Mouse (Mus musculus) heart, embryonic 11.5 days (tissue): ENCODE data around the gene Pld2. TPM values are rescaled to one million over a fixed set of nuclear protein-coding genes. Genes with fewer than 3 reads are reported as not detected.
"Not testable (repeated sequence)": the region's sequence is repeated elsewhere in the genome, so short reads cannot be mapped to it uniquely, and the experiment has no call there.

Source experiments
- ATAC-seq: fragments of 200-750 bp; cut with Nextera tagmentation; replicated peaks from 2 replicates; pipeline ENCODE4 v1.8.0; 2017; ENCODE audit warnings: moderate library complexity; ENCODE audit not compliant: insufficient number of reproducible peaks, low FRiP score, low TSS enrichment
- H3K27ac ChIP-seq: fragments of 300-500 bp; sonication (generic); 2 replicates; pipeline ENCODE4 v1.5.1; 2014; ENCODE audit warnings: mild to moderate bottlenecking, low read depth, low read length
- H3K27me3 ChIP-seq: fragments of 300-500 bp; sonication (generic); 2 replicates; pipeline ENCODE4 v1.6.1; 2014; ENCODE audit warnings: mild to moderate bottlenecking, low read length, mixed read lengths; ENCODE audit not compliant: control insufficient read depth, insufficient read depth
- H3K36me3 ChIP-seq: fragments of 300-500 bp; sonication (generic); 2 replicates; pipeline ENCODE4 v1.6.1; 2014; ENCODE audit warnings: mild to moderate bottlenecking, low read length, moderate library complexity, mixed read lengths; ENCODE audit not compliant: control insufficient read depth, insufficient read depth
- H3K4me1 ChIP-seq: fragments of 300-500 bp; sonication (generic); 2 replicates; pipeline ENCODE4 v1.6.1; 2014; ENCODE audit warnings: low read length; ENCODE audit not compliant: control insufficient read depth, insufficient read depth
- H3K4me2 ChIP-seq: fragments of 300-500 bp; sonication (generic); 2 replicates; pipeline ENCODE4 v1.6.1; 2014; ENCODE audit warnings: mild to moderate bottlenecking, moderate library complexity
- H3K4me3 ChIP-seq: fragments of 300-500 bp; sonication (generic); 2 replicates; pipeline ENCODE4 v1.5.1; 2014; ENCODE audit warnings: low read depth, low read length
- H3K9ac ChIP-seq: fragments of 300-500 bp; sonication (generic); 2 replicates; pipeline ENCODE4 v1.6.1; 2014; ENCODE audit warnings: mild to moderate bottlenecking, low read depth, low read length, moderate library complexity
- H3K9me3 ChIP-seq: fragments of 300-500 bp; sonication (generic); replicated peaks from 2 replicates; pipeline ENCODE4 v1.6.1; 2016; ENCODE audit warnings: low read length; ENCODE audit not compliant: control insufficient read depth
- WGBS: fragments of 180-500 bp; shearing (Covaris S2); extraction: QIAGEN DNeasy Blood & Tissue Kit; methylation state at CpG from one replicate; pipeline ENCODE4 v1.1.7; 2014; ENCODE audit not compliant: insufficient replicate concordance; 5-methylcytosine and 5-hydroxymethylcytosine counted together
- polyA plus RNA-seq: library from polyadenylated mRNA; unstranded; fragments of >200 nt; fragmentation: Nextera tagmentation; extraction: Ambion mirVana; gene quantifications from 2 replicates; pipeline ENCODE4 v1.2.1, GENCODE M21; 2014

The Pld2 gene
- polyA plus RNA-seq, 1 experiment from 2014 or later, result 7.4 TPM

DNA sequence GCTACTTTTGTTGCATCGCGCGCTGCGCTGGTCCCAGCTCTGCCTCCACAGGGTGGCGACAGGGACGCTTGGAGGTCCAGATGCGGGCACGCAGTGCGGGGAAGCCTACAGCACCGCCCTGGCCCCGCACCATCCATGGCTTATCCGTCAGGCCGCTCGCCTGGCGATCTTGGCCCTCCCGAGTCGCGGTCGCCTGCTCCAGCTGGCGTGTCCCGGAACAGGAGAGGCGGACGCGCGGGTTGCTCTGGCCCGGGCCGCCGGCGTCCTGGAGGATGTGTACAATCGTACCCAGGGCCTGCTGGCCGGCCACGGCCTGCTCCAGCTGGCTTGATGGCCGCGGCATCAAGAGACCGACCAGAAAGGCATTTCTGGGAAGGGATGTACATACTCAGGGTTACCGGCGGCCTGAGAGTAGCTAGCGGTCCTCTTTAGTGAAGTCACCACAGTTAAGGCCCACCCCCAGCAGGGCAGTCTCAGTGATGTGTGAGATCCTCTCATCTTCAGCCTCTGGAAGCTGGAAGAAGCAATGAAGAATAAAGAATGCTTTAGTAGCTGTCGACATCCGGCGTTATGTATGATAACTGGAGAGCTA, 19.6 kb upstream of the Pld2 start:
- Histone ChIP-seq H3K4me1 (peaks cover 12% of the 10 kb centered on the region), H3K27ac (peak overlapping the region; percentile 68), H3K4me3 (peak overlapping the region; percentile 41), H3K27me3 (0 out of 2 replicates have a peak, but pooled peaks cover 2% of the 10 kb centered on the region), H3K9me3 (no peaks in the 10 kb centered on the region), H3K4me2 (peak overlapping the region; percentile 76), H3K9ac (peak overlapping the region; percentile 80), H3K36me3 (no peaks in the 10 kb centered on the region)
- ATAC-seq, result peak; percentile 47; the same call in 1 of the 2 replicates
- 5% methylated on average over 41 of the region's 41 CpGs for WGBS

DNA sequence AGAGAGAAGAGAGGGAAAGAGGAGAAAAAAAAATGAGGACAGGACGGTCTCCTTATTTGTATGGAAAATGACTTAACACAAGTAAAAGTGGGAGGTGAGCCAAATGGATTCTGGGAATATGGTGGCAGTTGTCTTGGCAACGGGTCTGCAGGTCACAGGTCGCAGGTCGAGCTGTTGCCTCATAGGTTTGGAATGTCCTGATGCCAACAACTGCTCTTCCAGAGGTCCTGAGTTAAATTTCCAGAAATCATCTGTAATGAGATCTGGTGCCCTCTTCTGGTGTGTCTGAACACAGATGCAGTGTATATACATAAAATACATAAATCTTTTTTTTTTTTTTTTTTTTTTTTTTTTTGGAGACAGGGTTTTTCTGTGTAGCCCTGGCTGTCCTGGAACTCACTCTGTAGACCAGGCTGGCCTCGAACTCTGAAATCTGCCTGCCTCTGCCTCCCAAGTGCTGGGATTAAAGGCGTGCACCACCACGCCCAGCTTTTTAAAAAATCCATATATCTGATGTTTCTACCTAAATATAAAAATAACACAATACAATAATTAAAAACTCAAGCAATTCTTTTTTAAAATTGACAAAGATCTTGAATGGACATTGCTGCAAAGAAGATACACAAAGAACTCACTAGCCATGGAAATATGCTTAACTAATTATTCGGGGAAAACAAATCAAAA, 16.4 kb upstream of the Pld2 start:
- H3K4me2 ChIP-seq, H3K9ac ChIP-seq, ATAC-seq, H3K9me3 ChIP-seq, H3K27ac ChIP-seq, H3K27me3 ChIP-seq, H3K4me3 ChIP-seq: not testable (repeated sequence)
- WGBS, result 83% methylated on average over 8 of the region's 8 CpGs
- peaks cover 15% of the 10 kb centered on the region for H3K36me3 ChIP-seq
- peaks cover 17% of the 10 kb centered on the region for H3K4me1 ChIP-seq

DNA sequence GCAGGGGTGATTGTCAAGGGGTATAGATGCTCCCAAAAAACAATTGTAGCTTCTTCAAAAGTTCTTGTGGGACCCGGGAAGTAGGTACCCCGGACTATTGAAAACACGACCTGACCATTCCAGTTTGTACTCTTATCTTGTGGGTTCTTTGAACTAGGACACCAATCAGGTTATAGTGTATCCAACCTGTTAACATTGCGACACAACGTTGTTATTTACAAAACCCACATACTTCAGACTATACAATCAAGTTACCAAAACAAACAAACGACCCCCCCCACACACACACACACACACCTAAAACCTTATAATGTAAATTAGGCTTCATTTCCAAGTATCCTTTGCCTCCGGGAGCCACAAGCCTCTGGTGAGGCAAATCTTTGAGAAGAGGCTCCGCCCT, 15.1 kb upstream of the Pld2 start:
- H3K4me3 ChIP-seq, result peak overlapping the region; percentile 77
- peaks cover 14% of the 10 kb centered on the region for H3K4me1 ChIP-seq
- H3K27me3 ChIP-seq, result no peaks in the 10 kb centered on the region
- H3K9me3 ChIP-seq, result no peaks in the 10 kb centered on the region
- H3K4me2 ChIP-seq, result peak overlapping the region; percentile 58
- WGBS, result 7% methylated on average over 8 of the region's 8 CpGs
- no peak for ATAC-seq
- no peak overlapping the region for H3K27ac ChIP-seq
- peaks cover 15% of the 10 kb centered on the region for H3K36me3 ChIP-seq
- H3K9ac ChIP-seq, result peak overlapping the region; percentile 61; the same call in 1 of the 2 replicates

DNA sequence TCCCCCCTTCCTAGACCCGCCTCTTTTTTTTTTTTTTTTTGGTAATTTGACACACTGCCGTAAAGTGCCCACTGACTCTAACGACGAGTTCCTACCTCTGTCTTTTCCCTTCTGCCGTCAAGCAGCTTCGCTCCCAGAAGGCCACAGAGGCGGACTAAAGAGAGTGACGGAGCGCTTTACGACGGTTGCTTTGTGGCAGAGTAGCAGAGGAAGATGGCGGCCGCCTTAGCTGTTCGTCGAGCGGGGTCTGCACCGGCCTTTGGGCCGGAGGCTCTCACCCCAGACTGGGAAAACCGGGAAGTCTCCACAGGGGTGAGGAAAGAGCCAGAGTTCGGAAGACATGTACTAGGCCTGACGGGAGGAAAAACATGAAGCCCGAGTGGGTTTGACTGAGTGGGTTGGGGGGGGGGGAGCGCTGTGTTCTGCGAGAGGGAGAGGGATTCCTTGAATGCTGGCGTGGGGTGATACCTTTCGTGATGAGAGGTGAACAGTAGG, 14.6 kb upstream of the Pld2 start, which contains the start of gene Psmb6:
Psmb6 (plus strand) TSS at position 184 of the 495 bp plus-strand sequence.
- peak within 1 kb of the TSS; percentile 77 for H3K4me3 ChIP-seq
- H3K4me1 ChIP-seq, result peaks cover 10% of the 10 kb centered on the region
- no peaks in the 10 kb centered on the region for H3K9me3 ChIP-seq
- 1% methylated on average over 25 of the region's 26 CpGs for whole genome bisulfite sequencing
- peaks cover 15% of the 10 kb centered on the region for H3K36me3 ChIP-seq
- ATAC-seq, result peak; percentile 78
- H3K27me3 ChIP-seq, result no peaks in the 10 kb centered on the region
- H3K27ac ChIP-seq, result 0 out of 2 replicates have a peak within 1 kb of the TSS, but pooled peaks have one; percentile 54
- H3K4me2 ChIP-seq, result peak within 1 kb of the TSS; percentile 62
- peak within 1 kb of the TSS; percentile 86 for H3K9ac ChIP-seq

DNA sequence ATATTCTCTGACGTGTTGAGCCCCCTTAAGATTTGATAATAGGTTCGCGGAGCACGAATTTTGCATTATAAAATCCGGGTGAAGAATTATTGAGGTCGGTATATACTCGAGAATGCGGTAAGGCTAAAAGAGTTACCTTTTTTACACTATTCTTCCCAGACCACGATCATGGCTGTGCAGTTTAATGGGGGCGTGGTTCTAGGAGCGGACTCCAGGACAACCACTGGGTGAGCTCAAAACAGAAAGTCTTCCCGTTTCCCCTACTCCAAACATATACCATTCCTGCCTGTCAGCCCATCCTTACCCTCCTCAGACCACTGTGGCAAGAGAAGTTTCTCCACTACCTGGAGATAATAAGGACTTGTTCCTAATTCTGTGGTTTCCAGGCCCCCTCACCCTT, 14.1 kb upstream of the Pld2 start:
- Histone ChIP-seq H3K36me3 (peaks cover 15% of the 10 kb centered on the region), H3K4me1 (peaks cover 6% of the 10 kb centered on the region), H3K9ac (peak overlapping the region; percentile 86), H3K27me3 (no peaks in the 10 kb centered on the region), H3K9me3 (no peaks in the 10 kb centered on the region), H3K27ac (0 out of 2 replicates have a peak overlapping the region, but pooled peaks have one; percentile 54), H3K4me2 (peak overlapping the region; percentile 62), H3K4me3 (peak overlapping the region; percentile 77)
- ATAC-seq, result 0 out of 2 replicates have a peak, but pooled peaks have one; percentile 61
- 1% methylated on average over 12 of the region's 12 CpGs for WGBS

DNA sequence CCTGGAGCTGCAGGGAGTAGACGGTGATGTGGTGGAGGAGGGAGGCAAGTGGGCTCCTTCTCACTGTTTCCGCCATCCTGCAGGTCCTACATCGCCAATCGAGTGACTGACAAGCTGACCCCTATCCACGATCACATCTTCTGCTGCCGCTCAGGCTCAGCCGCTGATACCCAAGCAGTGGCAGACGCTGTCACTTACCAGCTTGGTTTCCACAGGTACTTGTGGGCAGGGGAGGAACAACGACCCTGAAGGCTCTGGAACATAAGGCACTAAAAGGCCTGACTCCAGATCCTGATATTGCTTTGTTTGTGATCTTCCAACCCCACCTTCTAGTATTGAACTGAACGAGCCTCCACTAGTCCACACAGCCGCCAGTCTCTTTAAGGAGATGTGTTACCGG, 13.7 kb upstream of the Pld2 start:
- H3K27me3 ChIP-seq, result no peaks in the 10 kb centered on the region
- H3K4me3 ChIP-seq, result peak overlapping the region; percentile 77
- H3K9me3 ChIP-seq, result no peaks in the 10 kb centered on the region
- ATAC-seq, result no peak
- peaks cover 15% of the 10 kb centered on the region for H3K36me3 ChIP-seq
- H3K4me2 ChIP-seq, result peak overlapping the region; percentile 62
- H3K9ac ChIP-seq, result peak overlapping the region; percentile 86; the same call in 1 of the 2 replicates
- peaks cover 5% of the 10 kb centered on the region for H3K4me1 ChIP-seq
- 87% methylated on average over 12 of the region's 12 CpGs for WGBS
- H3K27ac ChIP-seq, result no peak overlapping the region

DNA sequence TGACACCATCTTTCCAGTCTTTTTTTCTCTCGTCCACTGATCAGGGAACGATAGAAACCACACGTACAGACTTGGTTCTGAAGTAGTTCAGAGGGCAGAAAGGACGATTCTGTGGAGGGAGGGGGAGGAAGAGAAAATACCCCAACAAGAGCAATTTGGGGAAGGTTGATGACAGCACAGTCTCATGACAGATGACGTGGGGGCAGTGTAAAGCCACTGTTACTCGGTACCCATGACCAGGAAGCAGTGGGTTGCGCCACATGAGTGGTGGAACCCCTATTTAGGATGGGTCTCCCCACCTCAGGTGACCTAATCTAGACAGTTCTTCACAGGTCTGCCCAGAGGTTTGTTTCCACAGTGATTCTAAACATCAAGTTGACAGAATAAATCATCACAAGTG, 11.3 kb upstream of the Pld2 start:
- Histone ChIP-seq H3K27ac (no peak overlapping the region), H3K4me2 (no peak overlapping the region), H3K9ac (no peak overlapping the region), H3K9me3 (no peaks in the 10 kb centered on the region), H3K4me3 (no peak overlapping the region), H3K27me3 (no peaks in the 10 kb centered on the region), H3K4me1 (peaks cover 5% of the 10 kb centered on the region), H3K36me3 (peaks cover 15% of the 10 kb centered on the region)
- ATAC-seq, result no peak
- WGBS, result 78% methylated on average over 7 of the region's 7 CpGs

DNA sequence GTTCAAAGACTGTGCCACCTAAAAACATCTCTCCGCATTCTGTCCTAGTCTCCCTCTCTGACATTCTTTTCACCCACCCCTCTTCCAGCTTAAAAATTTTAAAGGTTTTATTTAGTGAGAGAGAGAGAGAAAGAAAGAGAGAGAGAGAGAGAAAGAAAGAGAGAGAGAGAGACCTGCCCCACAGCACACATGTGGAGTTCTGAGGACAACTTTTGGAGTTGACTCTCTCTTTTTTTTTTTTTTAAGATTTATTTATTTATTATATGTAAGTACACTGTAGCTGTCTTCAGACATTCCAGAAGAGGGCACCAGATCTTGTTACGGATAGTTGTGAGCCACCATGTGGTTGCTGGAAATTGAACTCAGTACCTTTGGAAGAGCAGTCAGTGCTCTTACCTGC, 8.8 kb upstream of the Pld2 start:
- not testable (repeated sequence) for H3K9ac ChIP-seq, H3K27ac ChIP-seq, ATAC-seq, H3K4me3 ChIP-seq, H3K9me3 ChIP-seq, H3K4me2 ChIP-seq, H3K27me3 ChIP-seq, H3K4me1 ChIP-seq
- peaks cover 15% of the 10 kb centered on the region for H3K36me3 ChIP-seq
- 72% methylated on average over 2 of the region's 2 CpGs for WGBS
